40 mouse cellular contexts compared by ENCODE assay signal in the genomic region with DNA sequence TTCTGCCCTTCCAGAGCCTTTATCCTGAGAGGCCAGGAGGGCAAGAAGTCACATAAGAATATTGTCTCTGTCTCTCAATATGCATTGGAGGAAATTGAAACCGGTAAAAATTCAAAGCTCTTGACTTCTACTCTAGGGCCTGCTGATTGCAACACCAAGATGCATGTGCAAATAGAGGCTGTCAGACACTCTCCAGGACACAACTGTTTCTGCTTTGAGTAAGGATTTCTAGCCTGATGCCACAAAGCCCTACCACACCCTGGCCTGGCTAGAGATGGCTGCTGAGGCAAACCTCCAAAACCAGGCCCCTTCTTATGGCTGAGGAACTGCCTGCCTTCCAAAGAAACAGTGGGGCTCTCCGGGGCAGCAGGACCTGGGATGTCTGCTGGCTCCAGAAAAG. TPM values are rescaled to one million over a fixed set of nuclear protein-coding genes. Genes with fewer than 3 reads are reported as not detected.
DNase-seq lines count a peak whose midpoint lies in the region; ATAC-seq and TF ChIP-seq lines count a peak whose summit lies in the region.
"Had no signal": no experiment of that assay in that cellular context is flagged by ENCODE, and none has a peak within 500 bp of the region (broad histone marks: within the 10 kb centered on the region; RNA-seq: fewer than 3 reads in every experiment).

No protein-coding gene starts in this region.

- H3K27ac ChIP-seq in liver, embryonic 13.5 days, result 0 out of 2 replicates have a peak overlapping the region, but pooled peaks have one; percentile 21
- H3K27ac ChIP-seq in liver, embryonic 11.5 days (ENCODE audit: low read depth, low read length), result no peak overlapping the region
- H3K27ac ChIP-seq in midbrain, postnatal 0 days (ENCODE audit: low read depth, low read length), result no peak overlapping the region
- H3K27ac ChIP-seq: heart, adult 2 months; layer of hippocampus, adult 2 months; left cerebral cortex, adult 2 months; liver, embryonic 14.5 days; lung, embryonic 15.5 days; neural tube, embryonic 13.5 days had no signal

- H3K9me3 ChIP-seq in liver, embryonic 13.5 days (replicated peaks), result no peaks in the 10 kb centered on the region
- no peaks in the 10 kb centered on the region for H3K9me3 ChIP-seq in liver, embryonic 11.5 days (ENCODE audit: control insufficient read depth, low read length)
- H3K9me3 ChIP-seq in midbrain, postnatal 0 days (ENCODE audit: low read length), result no peaks in the 10 kb centered on the region
- H3K9me3 ChIP-seq: lung, embryonic 15.5 days; neural tube, embryonic 13.5 days had no signal

- H3K9ac ChIP-seq in liver, embryonic 13.5 days, result no peak overlapping the region
- no peak overlapping the region for H3K9ac ChIP-seq in liver, embryonic 11.5 days (ENCODE audit: low read depth, low read length)
- no peak overlapping the region for H3K9ac ChIP-seq in midbrain, postnatal 0 days (replicated peaks; ENCODE audit: low read length, poor library complexity, severe bottlenecking)
- H3K9ac ChIP-seq: lung, embryonic 15.5 days; neural tube, embryonic 13.5 days had no signal

- 75% methylated on average over 2 of the region's 2 CpGs for WGBS in liver, embryonic 13.5 days (ENCODE audit: insufficient replicate concordance)
- 68% methylated on average over 2 of the region's 2 CpGs for WGBS in liver, embryonic 11.5 days
- 79% methylated on average over 2 of the region's 2 CpGs for WGBS in midbrain, postnatal 0 days

- DNase-seq in liver, embryonic 13.5 days, result no peak
- no peak for DNase-seq in liver, embryonic 11.5 days (ENCODE audit: low spot score)
- peak; percentile 33 for DNase-seq in 416B (ENCODE audit: low read depth)
- DNase-seq in NIH3T3 (ENCODE audit: low read depth), result peak; percentile 69
- peak; percentile 52 for DNase-seq in lung, postnatal 25 days (ENCODE audit: low spot score)
- no peak for DNase-seq in kidney, adult 11 months
- DNase-seq in ovary, postnatal 14 days (ENCODE audit: low spot score), result no peak
- no peak for DNase-seq in midbrain, postnatal 0 days (ENCODE audit: low spot score)
- DNase-seq: adrenal gland, postnatal 14 days; cerebellum, adult 18-20 months; cerebellum, postnatal 14 days; gastrocnemius, postnatal 25 days; heart, adult 2 months; heart, postnatal 14 days; kidney, adult 2 months; kidney, postnatal 36 days; right cerebral cortex, postnatal 14 days had no signal

- no peaks in the 10 kb centered on the region for H3K27me3 ChIP-seq in liver, embryonic 13.5 days
- H3K27me3 ChIP-seq in liver, embryonic 11.5 days (replicated peaks; ENCODE audit: control insufficient read depth, insufficient read depth, low read length), result no peaks in the 10 kb centered on the region
- no peaks in the 10 kb centered on the region for H3K27me3 ChIP-seq in midbrain, postnatal 0 days (ENCODE audit: insufficient read depth, low read length)
- H3K27me3 ChIP-seq: CH12.LX; lung, embryonic 15.5 days; neural tube, embryonic 13.5 days had no signal

- no peak overlapping the region for H3K4me2 ChIP-seq in liver, embryonic 13.5 days
- H3K4me2 ChIP-seq in liver, embryonic 11.5 days, result no peak overlapping the region
- H3K4me2 ChIP-seq in midbrain, postnatal 0 days (ENCODE audit: low read depth, low read length, poor library complexity, severe bottlenecking), result no peak overlapping the region
- H3K4me2 ChIP-seq: lung, embryonic 15.5 days; neural tube, embryonic 13.5 days had no signal

- TF ChIP-seq CTCF in midbrain, postnatal 0 days (IDR thresholded peaks at IDR 0.05), result no peak

- ATAC-seq in liver, embryonic 13.5 days (ENCODE audit: low read depth), result no peak
- no peak for ATAC-seq in liver, embryonic 11.5 days (replicated peaks; ENCODE audit: low FRiP score)
- ATAC-seq in midbrain, postnatal 0 days (ENCODE audit: low FRiP score), result no peak
- ATAC-seq: forebrain, embryonic 16.5 days; hindbrain, embryonic 16.5 days; midbrain, embryonic 16.5 days had no signal

- peaks cover 57% of the 10 kb centered on the region for H3K4me1 ChIP-seq in liver, embryonic 13.5 days (replicated peaks)
- H3K4me1 ChIP-seq in liver, embryonic 11.5 days (replicated peaks; ENCODE audit: control insufficient read depth, insufficient read depth, low read length), result peaks cover 9% of the 10 kb centered on the region; the same call in 1 of the 2 replicates
- H3K4me1 ChIP-seq in midbrain, postnatal 0 days (ENCODE audit: insufficient read depth, low read length), result no peaks in the 10 kb centered on the region

- peaks cover 47% of the 10 kb centered on the region for H3K36me3 ChIP-seq in liver, embryonic 13.5 days
- peaks cover 20% of the 10 kb centered on the region; the same call in 1 of the 2 replicates for H3K36me3 ChIP-seq in liver, embryonic 11.5 days (ENCODE audit: control insufficient read depth, insufficient read depth, low read length)
- H3K36me3 ChIP-seq in midbrain, postnatal 0 days (ENCODE audit: insufficient read depth, low read length), result peaks cover 4% of the 10 kb centered on the region; the same call in 1 of the 2 replicates
- H3K36me3 ChIP-seq: neural tube, embryonic 13.5 days had no signal

- no peak overlapping the region for H3K4me3 ChIP-seq in liver, embryonic 13.5 days (replicated peaks)
- no peak overlapping the region for H3K4me3 ChIP-seq in liver, embryonic 11.5 days (ENCODE audit: low read depth, low read length)
- H3K4me3 ChIP-seq in midbrain, postnatal 0 days (ENCODE audit: low read depth, low read length), result no peak overlapping the region
- H3K4me3 ChIP-seq: erythroblast, embryonic 14.5 days; heart, adult 2 months; layer of hippocampus, adult 2 months; left cerebral cortex, adult 2 months; lung, embryonic 15.5 days; neural tube, embryonic 13.5 days had no signal

RNA-seq across cellular contexts. Expression of a gene that starts 3.4 kb away (rescaled TPM):
- 32.1 and 40.2 TPM in 2 replicates for polyA plus RNA-seq in liver, embryonic 13.5 days (2015; fragmentation: Nextera tagmentation; extraction: Ambion mirVana)
- polyA plus RNA-seq in liver, embryonic 11.5 days (2014; fragmentation: Nextera tagmentation; extraction: Ambion mirVana), result 43.8 and 46.9 TPM in 2 replicates
- total RNA-seq in midbrain, postnatal 0 days (2014; rRNA removed), result 18.5 and 27.8 TPM in 2 replicates
- polyA plus RNA-seq in midbrain, postnatal 0 days (2015; fragmentation: Nextera tagmentation; extraction: Ambion mirVana), result 22.8 and 23.2 TPM in 2 replicates

RNA-seq across cellular contexts. Expression of a gene that starts 7.7 kb away (rescaled TPM):
- polyA plus RNA-seq in liver, embryonic 13.5 days (2015; fragmentation: Nextera tagmentation; extraction: Ambion mirVana), result 6.7 TPM in 2 replicates
- polyA plus RNA-seq in liver, embryonic 11.5 days (2014; fragmentation: Nextera tagmentation; extraction: Ambion mirVana), result 9.7 and 9.8 TPM in 2 replicates
- 3.7 and 12.1 TPM in 2 replicates for total RNA-seq in midbrain, postnatal 0 days (2014; rRNA removed)
- 2.8 and 3.1 TPM in 2 replicates for polyA plus RNA-seq in midbrain, postnatal 0 days (2015; fragmentation: Nextera tagmentation; extraction: Ambion mirVana)

RNA-seq across cellular contexts. Expression of a gene that starts 48.6 kb away (rescaled TPM):
- polyA plus RNA-seq in liver, embryonic 13.5 days (2015; fragmentation: Nextera tagmentation; extraction: Ambion mirVana), result not detected in 2 replicates
- polyA plus RNA-seq in liver, embryonic 11.5 days (2014; fragmentation: Nextera tagmentation; extraction: Ambion mirVana), result not detected in 2 replicates
- 0.09 and 0.11 TPM in 2 replicates for total RNA-seq in midbrain, postnatal 0 days (2014; rRNA removed)
- 0.16 and 0.25 TPM in 2 replicates for polyA plus RNA-seq in midbrain, postnatal 0 days (2015; fragmentation: Nextera tagmentation; extraction: Ambion mirVana)
- total RNA-seq: adrenal gland, postnatal 14 days; CH12.LX; ES-E14; gastrocnemius, postnatal 25 days; heart, adult 2 months; heart, postnatal 14 days had no signal
- polyA plus RNA-seq: C2C12; forebrain, embryonic 11.5 days; heart, adult 2 months; heart, embryonic 14.5 days; hindbrain, embryonic 11.5 days; intestine, embryonic 14.5 days; kidney, adult 2 months; limb, embryonic 14.5 days; lung, embryonic 15.5 days; small intestine, adult 2 months; stomach, embryonic 14.5 days; thymus, postnatal 0 days; urinary bladder, adult 2 months had no signal

RNA-seq across cellular contexts. Expression of a gene that starts 51.0 kb away (rescaled TPM):
- 19.5 and 20.7 TPM in 2 replicates for polyA plus RNA-seq in liver, embryonic 13.5 days (2015; fragmentation: Nextera tagmentation; extraction: Ambion mirVana)
- 42.1 and 48.7 TPM in 2 replicates for polyA plus RNA-seq in liver, embryonic 11.5 days (2014; fragmentation: Nextera tagmentation; extraction: Ambion mirVana)
- total RNA-seq in midbrain, postnatal 0 days (2014; rRNA removed), result 25.9 and 40.0 TPM in 2 replicates
- 37.8 and 38.7 TPM in 2 replicates for polyA plus RNA-seq in midbrain, postnatal 0 days (2015; fragmentation: Nextera tagmentation; extraction: Ambion mirVana)

RNA-seq across cellular contexts. Expression of a gene that starts 54.8 kb away (rescaled TPM):
- not detected in 2 replicates for polyA plus RNA-seq in liver, embryonic 13.5 days (2015; fragmentation: Nextera tagmentation; extraction: Ambion mirVana)
- 0.22 TPM in 1 of 2 replicates, not detected in the other for polyA plus RNA-seq in liver, embryonic 11.5 days (2014; fragmentation: Nextera tagmentation; extraction: Ambion mirVana)
- 0.49 and 1.2 TPM in 2 replicates for total RNA-seq in midbrain, postnatal 0 days (2014; rRNA removed)
- polyA plus RNA-seq in midbrain, postnatal 0 days (2015; fragmentation: Nextera tagmentation; extraction: Ambion mirVana), result 0.87 and 0.93 TPM in 2 replicates
- total RNA-seq: ES-E14; layer of hippocampus, postnatal 14 days had no signal
- polyA plus RNA-seq: C2C12; embryonic facial prominence, embryonic 14.5 days; erythroblast, embryonic 14.5 days; neural tube, embryonic 13.5 days; small intestine, adult 2 months had no signal

Comparison
In these comparisons a context has a peak if more than half of its experiments do, and no peak if none do; other contexts are left out.
1. DNase-seq: peak in 416B (single experiment), NIH3T3 (single experiment) and lung, postnatal 25 days (single experiment); none in liver, embryonic 13.5 days (single experiment), liver, embryonic 11.5 days (single experiment), kidney, adult 11 months (single experiment), ovary, postnatal 14 days (single experiment) and midbrain, postnatal 0 days (single experiment).